Mouse (Mus musculus): ENCODE results near the gene Nsun7. TPM values are rescaled to one million over a fixed set of nuclear protein-coding genes. Genes with fewer than 3 reads are reported as not detected.
A peak's percentile ranks its signal among the peaks of the same experiment; 100 is the strongest.

Gene Nsun7
- polyA plus RNA-seq, 1 experiment from 2014 or later = 0.05 TPM

- 85% methylated on average over 2 of the region's 2 CpGs for WGBS
- no peaks in the 10 kb centered on the region for H3K27me3 ChIP-seq (replicated peaks; ENCODE audit: control insufficient read depth, insufficient read depth, low read length)
- H3K36me3 ChIP-seq (ENCODE audit: control insufficient read depth, insufficient read depth) = no peaks in the 10 kb centered on the region; the same call in 1 of the 2 replicates
- H3K4me3 ChIP-seq (ENCODE audit: low read depth, low read length) = no peak overlapping the region
- no peak for ATAC-seq
- no peak overlapping the region for H3K9ac ChIP-seq (ENCODE audit: low read depth, low read length)
- H3K27ac ChIP-seq (ENCODE audit: low read depth, low read length) = no peak overlapping the region
- H3K9me3 ChIP-seq (ENCODE audit: control insufficient read depth) = no peaks in the 10 kb centered on the region
- no peak overlapping the region for H3K4me2 ChIP-seq (replicated peaks; ENCODE audit: low read depth)
- TF ChIP-seq CTCF (IDR thresholded peaks at IDR 0.05; ENCODE audit: low read depth) = no peak
- H3K4me1 ChIP-seq (replicated peaks; ENCODE audit: control insufficient read depth, insufficient read depth, low read length) = peaks cover 6% of the 10 kb centered on the region
Observed at GRCm38 (mm10) chr5:66344182-66344581, 84.5 kb downstream of the Nsun7 start.

DNA sequence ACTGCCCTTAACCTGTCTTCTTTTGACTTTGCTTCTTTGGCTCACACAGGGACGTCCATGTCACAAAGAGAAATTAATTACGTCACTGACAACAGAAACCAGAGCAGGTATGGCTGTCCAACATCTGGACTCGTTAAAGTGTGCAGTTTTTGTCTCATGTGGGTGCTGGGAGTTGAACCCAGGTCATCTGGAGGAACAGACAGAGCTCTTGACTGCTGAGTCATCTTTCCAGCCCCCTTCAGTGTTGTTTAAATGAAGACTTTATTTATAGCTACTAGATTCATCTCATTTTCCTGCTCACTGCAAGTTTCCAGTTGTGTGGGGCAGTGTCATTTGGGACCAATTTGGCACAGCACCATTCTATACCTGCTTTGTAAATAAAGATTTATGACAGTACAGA is 85.4 kb downstream of the Nsun7 start:
- Histone ChIP-seq H3K27me3 (replicated peaks; ENCODE audit: control insufficient read depth, insufficient read depth, low read length) (no peaks in the 10 kb centered on the region), H3K9me3 (ENCODE audit: control insufficient read depth) (no peaks in the 10 kb centered on the region), H3K36me3 (ENCODE audit: control insufficient read depth, insufficient read depth) (no peaks in the 10 kb centered on the region; the same call in 1 of the 2 replicates), H3K4me1 (replicated peaks; ENCODE audit: control insufficient read depth, insufficient read depth, low read length) (peaks cover 6% of the 10 kb centered on the region), H3K27ac (ENCODE audit: low read depth, low read length) (no peak overlapping the region), H3K4me2 (replicated peaks; ENCODE audit: low read depth) (no peak overlapping the region), H3K9ac (ENCODE audit: low read depth, low read length) (no peak overlapping the region), H3K4me3 (ENCODE audit: low read depth, low read length) (no peak overlapping the region)
- no peak for ATAC-seq
- WGBS = 57% methylated on average over 3 of the region's 3 CpGs
- TF ChIP-seq CTCF (IDR thresholded peaks at IDR 0.05; ENCODE audit: low read depth) = no peak

- TF ChIP-seq CTCF (IDR thresholded peaks at IDR 0.05; ENCODE audit: low read depth) = no peak
- no peak overlapping the region for H3K9ac ChIP-seq (ENCODE audit: low read depth, low read length)
- H3K4me3 ChIP-seq (ENCODE audit: low read depth, low read length) = no peak overlapping the region
- H3K9me3 ChIP-seq (ENCODE audit: control insufficient read depth) = no peaks in the 10 kb centered on the region
- H3K4me1 ChIP-seq (replicated peaks; ENCODE audit: control insufficient read depth, insufficient read depth, low read length) = peaks cover 2% of the 10 kb centered on the region; the same call in 1 of the 2 replicates
- 0 out of 2 replicates have a peak, but pooled peaks have one; percentile 37 for ATAC-seq
- H3K27ac ChIP-seq (ENCODE audit: low read depth, low read length) = no peak overlapping the region; the same call in 1 of the 2 replicates
- H3K36me3 ChIP-seq (ENCODE audit: control insufficient read depth, insufficient read depth) = no peaks in the 10 kb centered on the region; the same call in 1 of the 2 replicates
- no peak overlapping the region for H3K4me2 ChIP-seq (replicated peaks; ENCODE audit: low read depth)
- no peaks in the 10 kb centered on the region for H3K27me3 ChIP-seq (replicated peaks; ENCODE audit: control insufficient read depth, insufficient read depth, low read length)
- WGBS = 67% methylated on average over 6 of the region's 6 CpGs
Observed at GRCm38 (mm10) chr5:66346756-66347155, 87.1 kb downstream of the Nsun7 start.

Other genes starting within 250 kb of the Nsun7 start
- 146 and 175 TPM in 2 replicates for gene Rbm47, start 86.8 kb upstream of the Nsun7 start, polyA plus RNA-seq (2015; fragmentation: Nextera tagmentation; extraction: Ambion mirVana)